Mouse (Mus musculus) kidney, embryonic 15.5 days (tissue): Measurements from ENCODE around the gene Ppp1r12a. TPM values are rescaled to one million over a fixed set of nuclear protein-coding genes. Genes with fewer than 3 reads are reported as not detected.
"Not testable (repeated sequence)": the region's sequence is repeated elsewhere in the genome, so short reads cannot be mapped to it uniquely, and the experiment has no call there.

Experiments used
- ATAC-seq: fragments of 200-750 bp; cut with Nextera tagmentation; replicated peaks from 2 replicates; pipeline ENCODE4 v1.8.0; 2017; ENCODE audit warnings: moderate TSS enrichment; ENCODE audit not compliant: low FRiP score
- H3K27ac ChIP-seq: fragments of 300-500 bp; sonication (generic); 2 replicates; pipeline ENCODE4 v1.5.1; 2015; ENCODE audit warnings: mild to moderate bottlenecking, inconsistent platforms
- H3K27me3 ChIP-seq: fragments of 300-500 bp; sonication (generic); 2 replicates; pipeline ENCODE4 v1.6.1; 2015; ENCODE audit warnings: inconsistent platforms
- H3K36me3 ChIP-seq: fragments of 300-500 bp; sonication (generic); 2 replicates; pipeline ENCODE4 v1.6.1; 2015; ENCODE audit warnings: inconsistent platforms
- H3K4me1 ChIP-seq: fragments of 300-500 bp; sonication (generic); 2 replicates; pipeline ENCODE4 v1.6.1; 2015; ENCODE audit warnings: inconsistent platforms
- H3K4me2 ChIP-seq: fragments of 300-500 bp; sonication (generic); 2 replicates; pipeline ENCODE4 v1.6.1; 2015; ENCODE audit warnings: moderate library complexity, mild to moderate bottlenecking, inconsistent platforms
- H3K4me3 ChIP-seq: fragments of 300-500 bp; sonication (generic); replicated peaks from 2 replicates; pipeline ENCODE4 v1.5.1; 2015; ENCODE audit warnings: mild to moderate bottlenecking, inconsistent platforms
- H3K9ac ChIP-seq: fragments of 300-500 bp; sonication (generic); 2 replicates; pipeline ENCODE4 v1.6.1; 2015; ENCODE audit warnings: mild to moderate bottlenecking, inconsistent platforms
- H3K9me3 ChIP-seq: fragments of 300-500 bp; sonication (generic); replicated peaks from 2 replicates; pipeline ENCODE4 v1.6.1; 2016; ENCODE audit warnings: inconsistent platforms
- WGBS: fragments of 180-500 bp; shearing (Covaris S2); methylation state at CpG from one replicate; pipeline ENCODE4 v1.1.7; 2015; ENCODE audit warnings: mixed read lengths; 5-methylcytosine and 5-hydroxymethylcytosine counted together
- polyA plus RNA-seq: library from polyadenylated mRNA; unstranded; fragments of >200 nt; fragmentation: Nextera tagmentation; extraction: Ambion mirVana; gene quantifications from 2 replicates; pipeline ENCODE4 v1.2.1, GENCODE M21; 2015

The Ppp1r12a gene
- polyA plus RNA-seq, 1 experiment from 2014 or later: 94.4 TPM

DNA sequence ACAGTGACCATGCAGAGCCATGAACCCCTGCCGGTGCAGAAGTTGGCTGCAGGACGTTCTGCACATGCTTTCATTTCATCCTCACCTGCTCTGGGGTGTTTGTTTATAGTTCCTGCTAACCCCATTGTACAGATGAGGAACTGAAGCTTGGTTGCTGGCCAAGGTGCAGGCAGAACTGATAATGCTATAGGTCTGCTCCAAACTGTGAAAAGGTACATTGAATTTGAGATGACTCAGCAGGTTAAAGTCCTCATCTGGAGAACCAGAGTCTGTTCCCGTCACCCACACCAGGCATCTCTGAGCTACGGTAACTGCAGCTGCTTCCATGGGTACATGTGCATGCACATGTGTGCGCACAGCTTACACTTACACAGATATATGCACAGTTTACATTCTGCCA is 62.4 kb downstream of the Ppp1r12a start:
- Histone ChIP-seq H3K27me3 (no peaks in the 10 kb centered on the region), H3K36me3 (peaks cover 20% of the 10 kb centered on the region), H3K4me3 (no peak overlapping the region), H3K9me3 (no peaks in the 10 kb centered on the region), H3K4me2 (no peak overlapping the region), H3K4me1 (peaks cover 9% of the 10 kb centered on the region; the same call in 1 of the 2 replicates), H3K27ac (no peak overlapping the region), H3K9ac (no peak overlapping the region)
- ATAC-seq: no peak
- 95% methylated on average over 5 of the region's 5 CpGs for whole genome bisulfite sequencing

DNA sequence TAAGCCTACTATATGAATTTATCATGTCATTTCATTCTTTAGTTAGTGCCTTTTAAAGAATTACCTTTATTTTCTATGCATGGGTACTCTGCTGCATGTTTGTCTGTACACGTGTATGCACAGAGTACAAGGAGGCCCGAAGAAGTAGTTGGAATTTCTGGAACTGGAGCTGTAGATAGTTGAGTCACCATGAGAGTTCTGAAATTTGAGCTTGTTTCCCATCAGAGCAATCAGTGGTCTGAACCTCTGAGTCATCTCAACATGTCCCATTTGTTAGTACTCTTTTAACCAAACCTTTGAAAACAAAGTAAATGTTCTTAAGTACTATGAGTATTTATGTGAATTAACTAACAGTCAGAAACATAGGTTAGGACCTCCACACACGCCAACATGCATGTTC is 75.1 kb downstream of the Ppp1r12a start:
- WGBS: 91% methylated on average over 3 of the region's 3 CpGs
- ATAC-seq: no peak
- H3K4me3 ChIP-seq: no peak overlapping the region
- H3K27ac ChIP-seq: no peak overlapping the region
- H3K9me3 ChIP-seq: no peaks in the 10 kb centered on the region
- peaks cover 64% of the 10 kb centered on the region for H3K36me3 ChIP-seq
- no peak overlapping the region for H3K4me2 ChIP-seq
- H3K4me1 ChIP-seq: no peaks in the 10 kb centered on the region
- no peak overlapping the region for H3K9ac ChIP-seq
- H3K27me3 ChIP-seq: no peaks in the 10 kb centered on the region

DNA sequence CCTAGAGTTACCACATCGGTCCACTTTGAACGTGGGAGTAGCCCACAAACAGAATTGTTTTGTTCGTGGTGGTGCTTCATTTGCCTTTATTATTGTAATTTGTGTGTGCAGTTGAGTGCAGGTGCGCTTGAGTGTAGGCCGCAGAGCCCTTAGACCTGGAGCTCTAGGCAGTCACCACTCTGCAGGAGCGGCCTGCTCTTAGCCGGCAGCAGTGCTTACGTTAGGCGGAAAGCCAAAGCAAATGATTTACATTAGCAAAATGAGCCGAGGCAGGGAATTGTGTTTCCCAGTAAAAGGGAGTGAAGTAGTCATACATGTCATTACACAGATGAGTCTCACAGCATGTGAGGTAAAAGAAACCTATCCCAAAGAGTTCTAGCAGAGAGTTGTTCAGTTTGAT is 77.1 kb downstream of the Ppp1r12a start:
- Histone ChIP-seq H3K9ac (no peak overlapping the region), H3K9me3 (no peaks in the 10 kb centered on the region), H3K27me3 (no peaks in the 10 kb centered on the region), H3K4me2 (no peak overlapping the region), H3K4me1 (no peaks in the 10 kb centered on the region), H3K27ac (no peak overlapping the region), H3K36me3 (peaks cover 62% of the 10 kb centered on the region), H3K4me3 (no peak overlapping the region)
- 71% methylated on average over 10 of the region's 10 CpGs for WGBS
- ATAC-seq: 0 out of 2 replicates have a peak, but pooled peaks have one; percentile 46

DNA sequence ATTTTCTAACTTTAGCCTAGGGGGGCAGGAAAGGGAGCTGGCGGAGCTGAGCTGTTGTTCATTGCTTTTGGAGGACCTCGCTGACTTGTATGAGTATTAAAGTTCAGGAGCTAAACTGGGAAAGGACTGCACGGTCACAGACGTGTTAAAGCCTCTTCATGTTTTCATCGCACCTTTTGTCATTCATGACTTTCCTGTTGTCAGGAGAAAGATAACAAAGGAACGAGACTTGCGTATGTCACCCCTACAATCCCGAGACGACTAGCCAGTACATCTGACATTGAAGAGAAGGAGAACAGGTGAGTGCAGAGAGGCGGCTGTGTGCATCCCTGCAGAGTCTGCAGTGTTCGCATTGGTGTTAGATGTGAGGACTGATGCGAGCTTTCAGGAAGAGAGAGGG is 88.7 kb downstream of the Ppp1r12a start:
- WGBS: 90% methylated on average over 12 of the region's 12 CpGs
- Histone ChIP-seq H3K9me3 (no peaks in the 10 kb centered on the region), H3K9ac (no peak overlapping the region), H3K36me3 (peaks cover 62% of the 10 kb centered on the region), H3K27ac (no peak overlapping the region), H3K4me2 (no peak overlapping the region), H3K4me1 (no peaks in the 10 kb centered on the region), H3K4me3 (no peak overlapping the region), H3K27me3 (no peaks in the 10 kb centered on the region)
- no peak for ATAC-seq

DNA sequence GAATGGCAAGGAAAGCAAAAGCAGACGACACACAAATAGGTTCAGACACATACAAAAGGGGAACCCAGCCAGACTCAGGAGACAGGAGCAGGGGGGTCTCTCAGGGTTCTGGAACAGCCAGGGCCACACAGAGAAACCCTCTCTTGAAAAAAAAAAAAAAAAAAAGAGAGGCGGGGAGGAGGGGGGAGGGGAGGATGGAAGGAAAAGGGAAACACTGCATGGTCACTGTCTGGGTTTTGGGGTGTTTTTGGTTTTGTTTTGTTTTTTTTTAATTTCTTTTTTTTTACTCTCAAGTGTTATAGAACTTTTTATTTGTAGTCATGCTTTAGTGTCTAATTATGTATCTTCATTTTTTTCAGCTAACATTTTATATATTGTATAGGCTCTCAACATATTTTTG is 89.2 kb downstream of the Ppp1r12a start:
- no peak for ATAC-seq
- Histone ChIP-seq H3K4me3 (no peak overlapping the region), H3K27ac (no peak overlapping the region), H3K4me1 (no peaks in the 10 kb centered on the region), H3K9me3 (no peaks in the 10 kb centered on the region), H3K4me2 (no peak overlapping the region), H3K36me3 (peaks cover 67% of the 10 kb centered on the region), H3K9ac (no peak overlapping the region), H3K27me3 (no peaks in the 10 kb centered on the region)
- WGBS: 68% methylated on average over 2 of the region's 2 CpGs

DNA sequence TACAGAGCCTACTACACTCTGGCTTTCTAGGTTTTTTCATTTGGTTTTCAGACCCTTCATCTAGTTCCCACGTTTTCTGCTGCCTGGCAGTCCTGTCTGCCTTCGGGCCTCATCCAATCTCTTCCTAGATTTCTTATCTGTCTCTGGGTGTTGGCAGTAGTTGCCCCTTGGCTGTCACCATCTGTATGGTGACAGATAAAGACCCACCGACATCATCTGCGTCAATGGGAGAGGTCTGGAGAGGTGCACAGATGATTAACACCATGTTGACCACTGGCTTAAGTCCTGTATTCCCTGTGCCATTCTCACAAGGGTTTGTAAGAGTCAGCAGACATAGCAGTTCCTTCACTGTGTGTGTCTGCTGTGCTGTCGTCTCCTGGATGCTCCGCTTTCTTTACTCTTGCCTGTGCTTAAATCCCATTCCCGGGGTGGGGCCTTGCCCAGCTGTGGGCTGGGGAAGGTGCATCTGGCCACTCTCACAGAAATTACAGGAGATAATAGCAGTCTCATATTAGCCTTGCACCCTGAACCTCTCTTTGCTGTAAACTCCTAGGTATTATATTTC is 93.9 kb downstream of the Ppp1r12a start:
- no peak overlapping the region for H3K9ac ChIP-seq
- H3K9me3 ChIP-seq: no peaks in the 10 kb centered on the region
- H3K4me1 ChIP-seq: no peaks in the 10 kb centered on the region
- H3K27ac ChIP-seq: no peak overlapping the region
- 85% methylated on average over 7 of the region's 7 CpGs for WGBS
- no peak overlapping the region for H3K4me3 ChIP-seq
- no peak overlapping the region for H3K4me2 ChIP-seq
- H3K27me3 ChIP-seq: no peaks in the 10 kb centered on the region
- peaks cover 73% of the 10 kb centered on the region for H3K36me3 ChIP-seq
- ATAC-seq: no peak

DNA sequence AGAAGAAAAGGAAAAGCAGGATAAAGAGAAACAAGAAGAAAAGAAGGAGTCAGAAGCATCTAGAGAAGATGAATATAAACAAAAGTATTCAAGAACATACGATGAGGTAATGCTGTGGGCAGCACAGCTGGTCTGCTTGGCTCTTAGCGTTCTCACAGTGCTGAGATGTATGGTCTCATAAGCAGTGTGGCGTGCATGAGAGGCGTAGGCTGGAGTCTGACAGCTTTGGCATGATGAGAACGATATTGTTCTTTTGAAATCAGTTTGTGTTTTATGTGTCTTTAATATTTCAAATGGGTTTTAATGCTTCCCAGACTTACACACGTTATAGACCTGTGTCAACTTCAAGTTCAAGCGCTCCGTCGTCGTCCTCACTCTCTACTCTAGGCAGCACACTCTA is 98.9 kb downstream of the Ppp1r12a start:
- Histone ChIP-seq H3K4me1 (no peaks in the 10 kb centered on the region), H3K36me3 (peaks cover 80% of the 10 kb centered on the region), H3K9me3 (no peaks in the 10 kb centered on the region), H3K4me3 (no peak overlapping the region), H3K27me3 (no peaks in the 10 kb centered on the region), H3K4me2 (no peak overlapping the region), H3K27ac (no peak overlapping the region), H3K9ac (no peak overlapping the region)
- 92% methylated on average over 10 of the region's 10 CpGs for WGBS
- no peak for ATAC-seq

DNA sequence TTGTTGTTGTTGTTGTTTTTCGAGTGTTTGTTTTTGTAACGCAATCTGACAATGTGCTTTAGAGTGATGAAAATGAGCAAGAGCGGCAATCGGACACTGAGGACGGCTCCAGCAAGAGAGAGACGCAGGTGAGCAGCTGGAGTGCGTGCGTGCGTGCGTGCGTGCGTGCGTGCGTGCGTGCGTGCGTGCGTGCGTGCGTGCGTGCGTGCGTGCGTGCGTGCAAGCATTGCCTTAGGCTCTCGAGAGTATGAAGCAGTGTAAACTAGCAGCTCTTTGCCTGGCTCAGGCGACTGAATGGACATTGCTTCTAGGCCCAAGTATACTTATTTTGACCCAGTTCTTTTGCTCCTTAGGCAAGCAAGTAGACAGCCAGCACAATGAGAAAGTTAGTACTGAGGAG is 102.6 kb downstream of the Ppp1r12a start:
- no peak overlapping the region for H3K4me3 ChIP-seq
- H3K36me3 ChIP-seq: peaks cover 68% of the 10 kb centered on the region
- WGBS: 90% methylated on average over 27 of the region's 27 CpGs
- no peak overlapping the region for H3K9ac ChIP-seq
- ATAC-seq: no peak
- no peaks in the 10 kb centered on the region for H3K27me3 ChIP-seq
- H3K4me2 ChIP-seq: no peak overlapping the region
- no peaks in the 10 kb centered on the region for H3K4me1 ChIP-seq
- no peaks in the 10 kb centered on the region for H3K9me3 ChIP-seq
- H3K27ac ChIP-seq: no peak overlapping the region

DNA sequence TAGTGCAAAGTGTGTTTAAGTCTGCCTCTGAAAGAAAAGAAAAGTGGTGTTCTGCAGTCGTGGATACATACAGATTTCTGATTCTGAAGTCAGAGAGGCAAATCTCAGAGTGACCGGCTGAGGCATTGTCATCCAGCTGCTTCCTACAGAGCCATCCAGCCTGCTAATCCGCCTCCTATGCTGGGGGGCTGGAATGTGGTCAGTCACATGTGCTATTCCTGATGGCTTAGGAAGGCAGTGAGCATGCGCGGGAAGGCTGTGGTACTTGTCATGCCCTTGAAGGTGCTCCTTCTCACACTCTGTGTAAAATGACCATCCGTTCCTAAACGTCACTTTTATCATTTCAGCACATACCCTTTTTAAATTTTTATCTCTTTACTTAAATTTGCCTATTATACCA is 109.2 kb downstream of the Ppp1r12a start:
- WGBS: 93% methylated on average over 7 of the region's 7 CpGs
- H3K36me3 ChIP-seq: peaks cover 63% of the 10 kb centered on the region

DNA sequence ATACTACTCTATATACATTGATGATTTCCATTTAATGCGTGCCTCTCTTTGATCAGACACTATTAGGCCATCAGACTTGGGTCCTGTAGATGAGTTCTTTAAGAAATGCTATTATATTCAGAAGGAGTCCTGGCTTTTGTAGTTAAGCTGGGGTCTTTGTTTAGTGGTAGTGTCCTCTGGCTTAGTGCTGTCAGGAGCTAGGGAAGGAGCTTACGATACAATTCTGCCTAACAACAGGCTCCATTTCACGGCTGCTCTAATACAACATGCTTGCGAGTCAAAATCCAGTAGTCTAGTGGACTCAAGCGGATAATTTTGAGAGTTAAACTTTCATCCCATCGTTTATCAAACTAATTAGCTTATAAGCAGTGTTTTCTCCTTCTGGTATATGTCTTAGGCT is 114.7 kb downstream of the Ppp1r12a start:
- no peak overlapping the region for H3K4me3 ChIP-seq
- no peak overlapping the region for H3K27ac ChIP-seq

More for the DNA sequence above, 109.2 kb downstream of the Ppp1r12a start:
- H3K9me3 ChIP-seq: no peaks in the 10 kb centered on the region
- no peak for ATAC-seq
- no peak overlapping the region for H3K4me3 ChIP-seq
- H3K27me3 ChIP-seq: no peaks in the 10 kb centered on the region
- no peak overlapping the region for H3K27ac ChIP-seq
- H3K4me1 ChIP-seq: no peaks in the 10 kb centered on the region
- H3K4me2 ChIP-seq: no peak overlapping the region
- no peak overlapping the region for H3K9ac ChIP-seq

DNA sequence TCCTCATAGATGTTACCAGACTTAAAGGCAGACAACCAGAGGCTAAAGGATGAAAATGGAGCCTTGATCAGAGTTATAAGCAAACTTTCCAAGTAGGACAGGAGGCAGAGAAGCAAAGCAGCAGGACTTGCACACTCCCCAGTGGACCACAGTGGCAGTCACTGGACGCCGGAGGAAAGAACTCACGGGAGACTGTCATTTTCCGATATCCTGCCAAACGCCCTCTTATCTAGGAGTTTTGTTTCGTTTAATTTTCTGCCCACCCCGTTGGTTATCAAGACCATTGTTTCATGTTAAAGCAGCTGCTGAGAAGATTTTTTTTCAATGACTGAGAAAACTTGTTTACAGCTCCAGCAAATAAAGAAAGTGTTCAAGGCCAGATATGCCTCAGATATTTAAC is 115.2 kb downstream of the Ppp1r12a start:
- Histone ChIP-seq H3K9ac (no peak overlapping the region), H3K4me1 (no peaks in the 10 kb centered on the region), H3K27me3 (no peaks in the 10 kb centered on the region), H3K27ac (no peak overlapping the region), H3K4me2 (no peak overlapping the region), H3K9me3 (no peaks in the 10 kb centered on the region), H3K4me3 (no peak overlapping the region), H3K36me3 (peaks cover 62% of the 10 kb centered on the region)
- ATAC-seq: no peak
- WGBS: 78% methylated on average over 7 of the region's 7 CpGs

More for the DNA sequence above, 114.7 kb downstream of the Ppp1r12a start:
- WGBS: 87% methylated on average over 6 of the region's 6 CpGs
- Histone ChIP-seq H3K36me3 (peaks cover 61% of the 10 kb centered on the region), H3K27me3 (no peaks in the 10 kb centered on the region), H3K9ac (no peak overlapping the region), H3K9me3 (no peaks in the 10 kb centered on the region), H3K4me2 (no peak overlapping the region), H3K4me1 (no peaks in the 10 kb centered on the region)
- ATAC-seq: no peak

DNA sequence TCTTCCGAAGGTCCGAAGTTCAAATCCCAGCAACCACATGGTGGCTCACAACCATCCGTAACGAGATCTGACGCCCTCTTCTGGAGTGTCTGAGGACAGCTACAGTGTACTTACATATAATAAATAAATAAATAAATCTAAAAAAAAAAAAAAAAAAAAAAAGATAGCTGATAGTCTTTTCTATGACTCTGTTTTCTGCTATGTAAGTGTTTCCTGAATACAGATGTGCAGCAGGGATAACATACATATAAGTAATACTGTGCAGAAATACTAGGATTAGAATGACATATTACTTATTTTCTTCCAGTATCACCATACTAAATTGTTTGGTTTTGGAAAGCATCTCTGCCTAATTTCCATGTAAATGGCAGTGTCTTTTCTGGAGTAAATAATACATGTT is 119.1 kb downstream of the Ppp1r12a start:
- 95% methylated on average over 3 of the region's 5 CpGs for WGBS

DNA sequence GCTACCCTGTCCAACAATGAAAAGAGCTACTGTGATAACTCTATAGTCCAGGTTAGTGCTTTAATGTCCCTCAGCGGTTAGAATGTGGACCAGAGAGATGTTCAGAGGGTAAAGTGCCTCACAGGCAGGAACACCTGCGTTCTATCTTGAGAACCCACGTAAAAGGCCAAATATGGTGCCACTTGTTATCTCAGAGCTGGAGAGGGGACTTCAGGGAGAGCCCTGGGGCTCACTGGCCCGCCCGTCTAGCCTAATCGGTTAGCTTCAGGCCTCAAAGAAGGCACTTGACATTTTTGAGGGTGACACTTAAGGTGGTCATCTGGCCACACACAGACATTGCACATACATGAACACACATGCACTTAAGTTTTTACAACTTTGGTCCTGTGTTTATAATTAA is 120.4 kb downstream of the Ppp1r12a start:
- no peak overlapping the region for H3K4me3 ChIP-seq
- no peak overlapping the region for H3K4me2 ChIP-seq
- no peaks in the 10 kb centered on the region for H3K4me1 ChIP-seq
- no peak for ATAC-seq
- H3K27ac ChIP-seq: no peak overlapping the region
- H3K9me3 ChIP-seq: no peaks in the 10 kb centered on the region
- 92% methylated on average over 6 of the region's 6 CpGs for WGBS
- no peaks in the 10 kb centered on the region for H3K27me3 ChIP-seq
- H3K36me3 ChIP-seq: peaks cover 35% of the 10 kb centered on the region
- no peak overlapping the region for H3K9ac ChIP-seq

More for the DNA sequence above, 119.1 kb downstream of the Ppp1r12a start:
- peaks cover 43% of the 10 kb centered on the region for H3K36me3 ChIP-seq
- H3K4me3 ChIP-seq, H3K27me3 ChIP-seq, H3K4me2 ChIP-seq, H3K4me1 ChIP-seq, H3K9me3 ChIP-seq, ATAC-seq, H3K9ac ChIP-seq, H3K27ac ChIP-seq: not testable (repeated sequence)
